ENCODE assay signal across 20 mouse cellular contexts in genomic region chr12:78077285-78077684, GRCm38 (mm10).
DNase-seq lines count a peak whose midpoint lies in the region; ATAC-seq and TF ChIP-seq lines count a peak whose summit lies in the region.
"Had no signal": no experiment of that assay in that cellular context is flagged by ENCODE, and none has a peak within 500 bp of the region (broad histone marks: within the 10 kb centered on the region; RNA-seq: fewer than 3 reads in every experiment).

No protein-coding gene starts in this region.

- ATAC-seq in embryonic facial prominence, embryonic 14.5 days (ENCODE audit: low read depth) = no peak
- ATAC-seq: activated CD4-positive, CD25-positive, alpha-beta regulatory T cell, adult 4 months; inflammation-experienced regulatory T-cells, adult 6 months; liver, embryonic 12.5 days had no signal

- H3K4me2 ChIP-seq in embryonic facial prominence, embryonic 14.5 days (ENCODE audit: low read depth, low read length) = no peak overlapping the region
- H3K4me2 ChIP-seq: heart, embryonic 12.5 days; liver, embryonic 12.5 days had no signal

- 0 out of 2 replicates have a peak, but pooled peaks cover 3% of the 10 kb centered on the region for H3K4me1 ChIP-seq in embryonic facial prominence, embryonic 14.5 days (ENCODE audit: control insufficient read depth, insufficient read depth, low read length)
- H3K4me1 ChIP-seq in embryonic facial prominence, embryonic 10.5 days = peaks cover 16% of the 10 kb centered on the region
- peaks cover 8% of the 10 kb centered on the region; the same call in 1 of the 2 replicates for H3K4me1 ChIP-seq in lung, adult 2 months (ENCODE audit: control insufficient read depth, insufficient read depth, low read length)
- H3K4me1 ChIP-seq: liver, embryonic 12.5 days had no signal

- H3K27me3 ChIP-seq in embryonic facial prominence, embryonic 14.5 days (replicated peaks; ENCODE audit: control insufficient read depth, insufficient read depth, low read length) = no peaks in the 10 kb centered on the region
- H3K27me3 ChIP-seq in embryonic facial prominence, embryonic 10.5 days (replicated peaks; ENCODE audit: low read depth, poor library complexity, severe bottlenecking) = no peaks in the 10 kb centered on the region
- H3K27me3 ChIP-seq: heart, embryonic 12.5 days; liver, embryonic 12.5 days had no signal

- no peaks in the 10 kb centered on the region for H3K36me3 ChIP-seq in embryonic facial prominence, embryonic 14.5 days (ENCODE audit: control insufficient read depth, insufficient read depth, low read length)
- H3K36me3 ChIP-seq in embryonic facial prominence, embryonic 10.5 days (replicated peaks) = no peaks in the 10 kb centered on the region
- H3K36me3 ChIP-seq: G1E; heart, embryonic 12.5 days; liver, embryonic 12.5 days; midbrain, embryonic 10.5 days had no signal

- 17% methylated on average over 5 of the region's 5 CpGs for WGBS in embryonic facial prominence, embryonic 14.5 days
- whole genome bisulfite sequencing in embryonic facial prominence, embryonic 10.5 days = 22% methylated on average over 5 of the region's 5 CpGs
- WGBS in lung, adult 2 months = 35% methylated on average over 5 of the region's 5 CpGs

- TF ChIP-seq CTCF in lung, adult 2 months (IDR thresholded peaks at IDR 0.05; ENCODE audit: insufficient read depth, low read length) = no peak

- DNase-seq in embryonic facial prominence, embryonic 14.5 days (ENCODE audit: low spot score) = peak; percentile 36
- no peak for DNase-seq in embryonic facial prominence, embryonic 10.5 days (ENCODE audit: low spot score)
- DNase-seq in heart, postnatal 4 days = peak; percentile 31
- no peak for DNase-seq in heart, adult 8-10 months (ENCODE audit: low spot score)
- peak; percentile 11 for DNase-seq in lung, postnatal 10 days
- no peak for DNase-seq in lung, adult 2 months
- peak; percentile 13 for DNase-seq in skeletal muscle tissue, adult 2 months (ENCODE audit: low read depth, low spot score)
- DNase-seq: adrenal gland, postnatal 10 days; cerebellum, adult 9-11 months; kidney, adult 2 months; kidney, postnatal 10 days; layer of hippocampus, postnatal 36 days; thymus, postnatal 25 days had no signal

- H3K4me3 ChIP-seq in embryonic facial prominence, embryonic 14.5 days (ENCODE audit: low read depth, low read length) = no peak overlapping the region
- H3K4me3 ChIP-seq in embryonic facial prominence, embryonic 10.5 days = no peak overlapping the region
- no peak overlapping the region for H3K4me3 ChIP-seq in lung, adult 2 months (replicated peaks; ENCODE audit: extremely low read depth, low read depth, low read length)
- H3K4me3 ChIP-seq: heart, embryonic 12.5 days; liver, embryonic 12.5 days; midbrain, embryonic 10.5 days had no signal

- H3K9me3 ChIP-seq in embryonic facial prominence, embryonic 14.5 days (ENCODE audit: control insufficient read depth, low read length) = no peaks in the 10 kb centered on the region
- no peaks in the 10 kb centered on the region for H3K9me3 ChIP-seq in embryonic facial prominence, embryonic 10.5 days
- H3K9me3 ChIP-seq: G1E; heart, embryonic 12.5 days; liver, embryonic 12.5 days; midbrain, embryonic 10.5 days had no signal

- H3K27ac ChIP-seq in embryonic facial prominence, embryonic 14.5 days (replicated peaks; ENCODE audit: low read depth, low read length) = no peak overlapping the region
- no peak overlapping the region for H3K27ac ChIP-seq in embryonic facial prominence, embryonic 10.5 days (replicated peaks)
- H3K27ac ChIP-seq: liver, embryonic 12.5 days; macrophage had no signal

- no peak overlapping the region for H3K9ac ChIP-seq in embryonic facial prominence, embryonic 14.5 days (ENCODE audit: low read depth, low read length)
- H3K9ac ChIP-seq: heart, embryonic 12.5 days; liver, embryonic 12.5 days had no signal

- TF ChIP-seq POLR2A in lung, adult 2 months (IDR thresholded peaks at IDR 0.05; ENCODE audit: borderline replicate concordance, extremely low read depth, low read depth, low read length) = no peak

Comparison
In these comparisons a context has a peak if more than half of its experiments do, and no peak if none do; other contexts are left out.
1. DNase-seq: peak in embryonic facial prominence, embryonic 14.5 days (single experiment), heart, postnatal 4 days (single experiment), lung, postnatal 10 days (single experiment) and skeletal muscle tissue, adult 2 months (single experiment); none in embryonic facial prominence, embryonic 10.5 days (single experiment), heart, adult 8-10 months (single experiment) and lung, adult 2 months (single experiment).